Mouse (Mus musculus) Muller cell, postnatal 12 days (primary cell): ENCODE data around the gene Lgr6.

Source experiments
- DNase-seq: peaks from one replicate; pipeline ENCODE4 v3.0.0-alpha.2; 2015; ENCODE audit errors: inconsistent ontology term

Gene Lgr6

DNA sequence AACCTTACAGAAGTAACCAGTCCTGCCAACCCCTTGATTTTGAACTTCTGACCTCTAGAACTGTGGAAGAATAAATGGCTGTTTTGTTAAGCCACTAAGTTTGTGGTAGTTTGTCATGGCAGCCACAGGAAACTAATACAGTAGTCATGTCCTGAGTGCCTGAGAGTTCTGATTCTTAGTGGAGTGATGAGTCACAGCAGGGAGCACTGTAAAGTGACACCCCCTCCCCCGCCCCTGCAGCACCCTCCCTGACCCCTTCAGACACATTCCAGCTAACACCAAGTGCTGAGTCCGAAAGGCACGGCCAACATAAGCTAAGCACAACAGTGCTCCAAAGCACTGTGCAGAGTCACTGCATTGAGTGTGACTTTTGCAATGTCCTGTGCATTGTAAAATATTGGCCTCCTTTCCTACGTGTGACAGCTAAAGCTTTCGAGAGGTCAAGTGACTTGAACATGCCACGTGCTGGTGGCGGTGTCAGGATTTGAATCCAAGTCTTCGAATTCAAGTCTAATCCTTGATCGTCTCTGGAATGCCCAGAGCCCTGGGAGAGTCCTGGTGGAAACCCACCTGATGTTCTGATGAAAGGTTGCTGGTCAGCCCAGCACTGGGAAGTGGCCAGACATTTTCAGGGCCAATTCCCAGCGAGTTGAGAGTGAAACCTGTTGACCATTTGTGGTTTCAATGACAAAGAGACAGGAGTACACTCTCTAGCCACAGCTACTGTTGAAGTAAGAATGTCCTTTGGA is 88.0 kb downstream of the Lgr6 start:
- peak; percentile 84 for DNase-seq

GRCm38 (mm10) chr1:135014921-135015445 is 90.1 kb downstream of the Lgr6 start:
- DNase-seq, result peak; percentile 12

- DNase-seq, result no peak
Observed at GRCm38 (mm10) chr1:135012472-135012871, 92.6 kb downstream of the Lgr6 start.

DNA sequence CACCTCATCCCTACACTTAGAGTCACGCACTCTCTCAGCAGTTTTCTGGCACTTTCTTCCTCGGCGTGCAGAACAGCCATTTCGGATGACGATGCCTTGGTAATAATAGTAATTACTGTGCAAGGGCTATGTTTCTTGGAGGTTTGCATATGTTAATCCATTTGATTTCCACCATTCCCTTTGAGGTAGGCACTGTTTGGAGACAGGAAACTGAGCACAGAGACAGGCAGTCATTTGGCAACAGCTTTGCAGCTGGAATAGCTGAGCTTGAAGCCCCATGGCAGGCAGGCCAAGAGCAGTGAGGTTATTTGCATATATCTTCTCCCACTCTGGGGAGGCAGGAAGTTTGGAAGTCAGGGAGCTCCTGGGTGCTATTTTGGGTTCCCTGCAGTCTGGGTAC is 93.2 kb downstream of the Lgr6 start:
- DNase-seq, result no peak

DNA sequence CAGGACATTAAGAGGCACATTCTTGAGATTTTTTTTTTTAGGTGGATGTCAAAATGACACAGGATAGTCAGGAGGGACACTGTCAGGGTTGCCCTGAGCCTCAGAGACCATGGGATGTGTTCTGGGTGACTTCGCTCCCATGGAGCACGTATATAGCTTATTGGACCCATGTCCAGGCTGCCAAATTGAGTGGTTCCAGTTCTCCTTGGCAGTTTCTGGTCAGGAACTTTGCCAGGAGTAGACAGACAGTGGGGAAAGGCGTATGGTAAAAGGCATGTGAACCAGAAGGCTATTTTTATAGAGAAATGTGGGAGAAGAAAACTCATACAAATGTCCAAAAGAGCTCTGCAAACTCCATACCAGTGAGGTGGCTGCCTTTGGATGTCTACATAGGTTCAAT is 95.2 kb downstream of the Lgr6 start:
- no peak for DNase-seq

DNA sequence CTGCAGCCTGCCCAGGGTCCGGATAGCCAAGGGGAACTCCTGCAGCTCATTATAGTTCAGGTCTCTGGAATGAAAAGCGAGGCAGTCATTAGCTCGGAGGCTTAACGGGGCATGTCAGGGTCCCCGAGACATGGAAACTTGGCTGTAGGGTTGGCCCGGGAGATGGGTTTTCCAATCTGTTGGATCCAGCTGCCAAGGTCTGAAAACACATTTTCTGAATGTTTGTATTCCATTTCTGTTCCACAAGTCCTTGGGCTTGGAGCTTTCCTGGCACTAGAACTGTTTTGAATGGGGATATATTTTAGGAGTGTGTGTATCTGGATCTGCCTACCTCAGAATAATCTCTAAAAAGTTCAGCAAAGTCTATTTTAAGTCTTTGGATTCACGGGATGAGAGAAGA is 99.4 kb downstream of the Lgr6 start:
- peak; percentile 40 for DNase-seq

GRCm38 (mm10) chr1:135003346-135003745 is 101.7 kb downstream of the Lgr6 start:
- DNase-seq, result no peak

DNA sequence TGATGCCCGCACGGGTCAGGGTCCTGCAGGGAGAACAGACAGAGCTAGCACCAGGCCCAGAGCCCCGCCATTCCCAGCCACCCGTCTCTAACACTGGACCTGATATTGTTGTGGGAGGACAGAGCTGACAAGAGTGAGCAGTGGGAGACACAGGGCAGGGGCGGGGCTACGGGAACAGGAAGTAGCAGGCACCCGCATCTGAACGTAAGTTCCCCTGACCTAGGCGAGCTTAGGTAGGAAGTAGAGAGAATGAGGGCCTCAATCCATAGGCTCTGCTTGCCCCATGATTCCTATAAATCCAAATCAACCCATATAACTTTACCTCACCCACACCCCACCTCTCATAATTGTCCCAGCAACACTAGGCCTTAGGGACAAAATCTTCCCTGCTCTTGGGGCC is 104.5 kb downstream of the Lgr6 start:
- no peak for DNase-seq

GRCm38 (mm10) chr1:134998231-134998630 is 106.8 kb downstream of the Lgr6 start:
- no peak for DNase-seq

GRCm38 (mm10) chr1:134997568-134997967 is 107.5 kb downstream of the Lgr6 start:
- DNase-seq, result no peak

GRCm38 (mm10) chr1:134996471-134996870 is 108.6 kb downstream of the Lgr6 start:
- no peak for DNase-seq

DNA sequence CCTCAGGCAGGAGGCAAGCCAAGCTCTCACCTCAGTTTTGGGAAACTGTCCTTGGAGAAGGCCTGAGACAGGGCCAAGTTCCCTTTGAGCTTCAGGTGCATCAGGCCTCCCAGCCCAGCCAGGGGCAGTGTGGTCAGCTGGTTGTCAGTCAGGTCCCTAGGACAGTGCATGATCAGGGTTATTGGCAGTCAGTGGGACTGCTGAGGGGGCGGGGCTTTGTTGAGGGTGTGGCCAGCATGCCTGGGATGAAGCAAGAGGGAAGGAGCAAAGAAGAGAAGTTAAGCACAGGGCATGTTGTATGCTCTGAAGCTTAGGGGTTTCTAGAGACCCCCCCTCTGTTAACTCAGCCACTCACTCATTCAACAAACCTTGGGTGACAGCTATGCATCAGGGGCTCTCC is 109.1 kb downstream of the Lgr6 start:
- no peak for DNase-seq

DNA sequence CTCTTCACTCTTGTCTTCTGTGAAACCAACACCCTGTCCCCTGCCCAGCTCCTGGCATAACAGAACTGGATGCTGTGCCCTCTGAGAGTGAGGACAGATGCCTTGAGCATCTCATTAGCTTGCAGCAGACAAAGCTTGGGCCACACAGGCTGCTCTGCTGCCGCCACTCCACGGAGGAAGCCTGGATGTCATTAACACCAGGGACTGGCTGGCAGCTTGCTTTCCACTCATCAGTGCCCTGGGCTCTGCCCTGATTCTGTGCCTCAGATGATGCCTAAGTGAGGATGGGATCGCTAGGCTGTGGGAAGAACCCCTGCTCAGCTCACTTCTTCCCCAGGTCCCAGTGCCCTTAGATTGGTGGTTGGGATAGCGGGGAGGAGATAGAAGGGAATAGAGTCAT is 109.6 kb downstream of the Lgr6 start:
- DNase-seq, result no peak

DNA sequence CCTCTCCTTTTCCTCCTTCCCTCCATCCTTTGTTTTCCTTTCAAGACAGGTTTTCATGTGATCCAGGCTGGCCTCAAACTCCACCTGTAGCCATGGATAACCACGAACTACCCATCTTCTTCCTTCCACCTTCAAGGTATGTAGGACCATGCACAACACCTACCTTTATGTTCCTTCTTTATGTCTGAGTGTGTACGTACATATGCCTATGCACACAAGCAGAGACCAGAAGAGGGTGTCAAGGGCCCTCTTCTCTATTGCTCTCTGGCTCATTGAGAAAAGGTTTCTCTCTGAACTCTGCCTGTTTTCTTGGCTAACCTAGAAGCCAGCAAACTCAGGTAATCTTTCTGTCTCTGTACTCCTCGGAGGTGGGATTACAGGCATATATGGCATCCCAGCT is 110.3 kb downstream of the Lgr6 start:
- DNase-seq, result no peak

DNA sequence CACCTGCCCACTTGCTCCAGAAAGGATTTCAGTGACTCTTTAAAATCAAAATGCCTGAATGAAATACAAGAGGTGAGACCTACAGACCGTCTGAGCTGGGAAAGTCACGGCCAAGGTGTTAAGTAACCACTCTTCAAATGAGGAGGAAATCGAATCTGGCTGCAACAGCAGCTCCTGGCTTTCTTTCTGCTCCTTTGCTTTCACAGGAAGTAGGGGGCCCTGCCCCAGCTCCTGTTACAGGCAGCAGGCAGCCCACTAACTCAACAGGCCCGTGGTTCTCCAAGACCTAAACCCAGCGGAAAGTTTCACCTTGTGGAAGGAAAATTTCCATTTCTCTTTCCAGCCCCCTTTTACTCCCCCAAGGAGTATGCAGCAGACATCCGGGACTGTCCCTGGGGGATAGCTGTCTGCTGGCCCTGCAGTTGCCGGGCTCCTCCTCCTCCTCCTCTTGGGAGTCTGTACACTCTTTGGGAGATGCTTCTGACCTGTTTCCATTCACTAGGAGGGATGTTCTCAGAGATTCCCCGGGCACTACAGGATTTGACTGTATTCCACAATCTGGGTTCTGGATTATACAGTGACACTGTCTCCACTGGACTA is 112.9 kb downstream of the Lgr6 start:
- DNase-seq, result no peak

GRCm38 (mm10) chr1:134989372-134989771 is 115.7 kb downstream of the Lgr6 start:
- DNase-seq, result peak; percentile 71

DNA sequence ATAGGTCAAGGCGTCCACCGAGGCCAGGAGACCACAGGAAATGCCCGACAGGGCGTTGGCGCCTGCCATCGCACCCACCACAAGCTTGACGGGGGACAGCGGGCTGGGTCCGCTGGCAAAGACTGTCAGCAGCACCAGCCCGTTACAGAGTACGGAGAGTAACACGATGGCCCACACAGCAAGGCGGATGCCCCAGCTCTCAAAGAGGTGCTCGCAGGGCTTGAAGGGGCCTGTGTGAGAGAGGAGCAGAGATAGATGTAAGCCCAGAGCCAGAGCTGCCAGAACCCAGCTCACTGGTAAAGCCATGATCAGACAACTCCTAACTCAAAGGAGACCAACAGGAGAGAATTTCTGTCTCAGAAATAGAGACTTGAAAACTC is 117.1 kb downstream of the Lgr6 start:
- no peak for DNase-seq

DNA sequence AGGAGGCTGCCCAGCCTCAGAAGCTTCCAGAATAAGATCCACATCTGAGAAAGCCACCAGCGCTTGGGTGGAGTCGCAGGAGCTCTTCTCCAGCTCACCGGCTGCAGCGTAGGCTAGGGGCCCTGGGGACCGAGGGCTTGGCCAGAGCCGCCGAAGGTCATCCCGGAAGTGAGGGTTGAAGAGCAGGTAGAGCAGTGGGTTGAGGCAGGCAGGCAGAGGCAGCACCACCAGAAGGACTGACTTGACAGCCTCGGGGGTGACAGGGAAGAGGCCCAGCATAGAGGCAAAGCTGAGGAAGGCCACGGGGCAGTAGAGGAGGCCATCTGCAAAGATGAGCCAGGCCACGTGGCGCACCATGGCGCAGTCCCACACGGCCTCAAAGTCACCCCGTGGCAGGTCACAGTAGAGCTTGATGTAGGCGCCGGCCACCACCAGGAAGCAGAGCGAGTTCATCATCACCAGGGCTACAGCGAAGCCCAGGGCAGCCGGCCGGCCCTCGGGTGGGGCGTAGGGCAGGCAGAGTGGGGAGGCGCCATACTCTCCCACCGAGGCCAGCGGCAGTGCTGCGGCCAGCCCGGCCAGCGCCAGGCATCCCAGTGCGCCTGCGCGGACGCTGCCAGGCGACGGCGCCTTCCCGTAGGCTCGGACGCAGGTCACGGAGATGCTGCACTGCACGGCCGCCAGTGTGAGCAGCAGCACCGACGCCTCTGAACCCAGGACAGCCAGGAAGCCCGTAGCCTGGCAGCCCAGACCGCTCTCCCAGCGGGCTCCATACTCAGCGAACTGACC is 117.7 kb downstream of the Lgr6 start:
- peak; percentile 66 for DNase-seq

GRCm38 (mm10) chr1:134972920-134973319 is 132.2 kb downstream of the Lgr6 start:
- no peak for DNase-seq

DNA sequence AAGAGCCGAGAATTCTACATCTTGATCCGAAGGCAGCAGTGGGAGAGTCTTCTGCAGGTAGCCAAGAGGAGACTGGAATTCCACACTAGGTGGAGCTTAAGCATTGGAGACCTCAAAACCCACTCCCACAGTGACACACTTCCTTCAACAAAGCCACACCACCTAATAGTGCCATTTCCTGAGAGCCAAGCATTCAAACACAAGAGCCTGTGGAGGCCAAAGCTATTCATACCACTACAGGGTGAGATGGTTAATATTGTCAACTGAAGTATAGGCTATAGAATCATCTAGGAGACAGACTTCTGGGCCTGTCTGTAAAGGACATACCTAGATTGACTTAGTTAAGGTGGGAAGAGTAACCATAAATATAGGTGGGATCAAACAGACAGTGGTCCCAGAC is 139.6 kb downstream of the Lgr6 start:
- DNase-seq, result no peak

- no peak for DNase-seq
Observed at GRCm38 (mm10) chr1:134962821-134963220, 142.3 kb downstream of the Lgr6 start.

DNA sequence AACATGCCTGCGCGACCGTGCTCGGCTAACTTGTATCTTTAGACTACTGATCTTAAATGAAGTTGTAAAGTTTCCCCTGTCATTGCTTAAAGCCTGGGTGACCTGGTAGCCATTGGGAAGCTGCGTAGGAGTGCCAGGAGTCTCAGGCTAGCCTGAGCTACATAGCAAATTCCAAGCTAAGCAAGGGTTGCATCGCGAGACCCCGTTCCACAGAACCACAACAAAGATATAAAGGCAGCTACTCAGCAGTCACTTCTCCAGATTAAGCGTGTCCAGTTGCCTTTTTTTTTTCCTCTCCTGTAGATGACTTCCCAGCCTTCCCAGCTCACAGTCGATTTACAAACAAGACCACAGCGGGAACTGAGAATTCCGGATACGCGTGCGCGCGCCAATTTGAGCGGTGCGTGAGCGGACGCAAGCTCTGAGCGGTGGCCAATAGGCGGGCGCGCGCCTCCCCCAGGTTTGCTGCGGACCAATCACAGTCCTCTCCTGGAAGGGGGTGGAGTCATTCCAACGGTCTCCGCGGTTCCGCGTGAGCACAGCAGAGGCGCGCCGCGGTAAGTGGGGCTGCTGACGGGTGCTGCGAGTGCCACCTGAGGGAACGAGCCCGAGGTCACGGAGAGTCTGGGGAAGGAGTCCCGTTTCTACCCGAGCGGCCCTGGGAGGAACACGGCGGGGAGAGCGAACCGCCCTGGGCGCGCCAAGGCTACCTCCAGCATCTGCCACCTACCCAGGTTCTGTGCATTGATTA is 142.8 kb downstream of the Lgr6 start, which contains the start of gene Ube2t:
TSS of gene Ube2t (plus strand) at position 513 of the 751 bp plus-strand sequence.
- DNase-seq, result peak; percentile 98
